Mouse (Mus musculus): ENCODE measurements around the gene Ggct. TPM values are rescaled to one million over a fixed set of nuclear protein-coding genes. Genes with fewer than 3 reads are reported as not detected.
A peak's percentile ranks its signal among the peaks of the same experiment; 100 is the strongest.

The Ggct gene
- polyA plus RNA-seq (2016; fragmentation: Nextera tagmentation; extraction: Ambion mirVana): 14.3 and 15.4 TPM in 2 replicates

DNA sequence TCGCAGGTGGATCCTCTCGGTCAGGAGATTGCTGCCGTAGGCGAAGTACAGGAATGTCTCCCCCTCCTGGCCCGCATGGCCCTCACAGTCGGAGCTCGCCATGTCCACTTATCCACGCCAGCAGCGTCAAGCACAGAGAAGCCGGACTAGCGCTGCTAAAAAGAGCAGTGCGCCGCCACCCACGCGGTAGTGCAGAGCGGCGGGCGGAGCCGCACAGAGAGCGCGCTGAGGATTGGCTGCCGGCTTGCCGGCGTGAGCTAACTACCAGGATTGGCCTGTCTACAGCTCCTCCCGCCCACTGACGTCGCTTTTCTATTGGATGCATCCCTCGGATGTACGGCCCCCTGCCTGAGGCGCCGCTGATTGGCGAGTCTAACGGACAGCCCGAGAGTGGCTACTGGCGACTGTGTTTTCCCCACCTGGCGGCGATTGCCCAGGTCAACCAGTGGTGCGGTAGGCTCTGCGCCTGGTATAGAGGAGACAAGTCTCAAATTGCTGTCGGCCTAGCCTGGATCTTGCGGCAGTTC is at the start of gene Ggct:
Ggct (minus strand) TSS at position 217 of the 527 bp plus-strand sequence.
- WGBS: under 1% methylated on average over 41 of the region's 41 CpGs
- Histone ChIP-seq H3K4me1 (peaks cover 7% of the 10 kb centered on the region; the same call in 1 of the 2 replicates), H3K4me2 (replicated peaks) (peak within 1 kb of the TSS; percentile 66), H3K9ac (peak within 1 kb of the TSS; percentile 44), H3K9me3 (no peaks in the 10 kb centered on the region), H3K4me3 (peak within 1 kb of the TSS; percentile 49), H3K27me3 (replicated peaks) (no peaks in the 10 kb centered on the region), H3K36me3 (no peaks in the 10 kb centered on the region), H3K27ac (no peak within 1 kb of the TSS)
- ATAC-seq (ENCODE audit: low FRiP score, low read depth): peak; percentile 100

DNA sequence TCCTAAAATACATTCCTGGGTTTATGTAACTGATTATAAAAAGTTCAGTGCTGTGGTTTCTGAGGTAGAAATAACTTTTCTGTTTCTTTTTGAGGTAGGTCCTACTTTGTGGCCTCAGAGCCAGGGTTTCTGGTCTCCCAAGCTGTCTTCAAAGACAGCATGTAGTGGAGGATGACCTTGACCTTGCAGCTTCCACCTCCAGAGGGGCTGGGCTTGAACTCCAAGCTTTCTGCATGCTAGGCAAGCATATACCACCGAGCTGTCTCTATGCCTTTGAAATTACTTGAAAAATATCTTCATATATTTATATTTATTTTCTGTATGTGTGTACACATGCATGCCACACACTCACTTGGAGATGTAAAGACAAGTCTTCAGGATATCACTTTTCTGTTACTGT is 47.3 kb upstream of the Ggct start:
- 70% methylated on average over 1 of the region's 1 CpGs for WGBS
- Histone ChIP-seq H3K9me3 (no peaks in the 10 kb centered on the region), H3K27ac (no peak overlapping the region), H3K27me3 (replicated peaks) (no peaks in the 10 kb centered on the region), H3K9ac (no peak overlapping the region), H3K36me3 (no peaks in the 10 kb centered on the region), H3K4me2 (replicated peaks) (no peak overlapping the region; the same call in 1 of the 2 replicates), H3K4me1 (peaks cover 8% of the 10 kb centered on the region; the same call in 1 of the 2 replicates), H3K4me3 (no peak overlapping the region)
- no peak for ATAC-seq (ENCODE audit: low FRiP score, low read depth)

DNA sequence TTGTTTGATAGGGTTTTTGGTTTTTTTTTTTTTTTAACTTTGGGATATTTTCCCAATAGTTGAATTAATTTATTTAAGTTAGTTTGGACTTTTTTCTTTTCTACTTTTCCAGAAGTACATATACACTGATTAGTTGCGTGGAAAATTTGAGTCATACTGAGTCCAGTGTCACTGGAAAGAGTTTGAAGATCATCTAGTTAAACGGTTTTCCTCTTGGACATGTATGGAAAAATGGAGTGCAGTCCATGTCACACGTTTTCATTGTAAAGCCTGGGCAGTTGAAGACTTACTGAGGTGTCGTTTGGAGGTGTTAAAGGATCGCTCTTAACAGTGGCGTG is 46.7 kb upstream of the Ggct start:
- no peak overlapping the region for H3K9ac ChIP-seq
- WGBS: 79% methylated on average over 6 of the region's 6 CpGs

DNA sequence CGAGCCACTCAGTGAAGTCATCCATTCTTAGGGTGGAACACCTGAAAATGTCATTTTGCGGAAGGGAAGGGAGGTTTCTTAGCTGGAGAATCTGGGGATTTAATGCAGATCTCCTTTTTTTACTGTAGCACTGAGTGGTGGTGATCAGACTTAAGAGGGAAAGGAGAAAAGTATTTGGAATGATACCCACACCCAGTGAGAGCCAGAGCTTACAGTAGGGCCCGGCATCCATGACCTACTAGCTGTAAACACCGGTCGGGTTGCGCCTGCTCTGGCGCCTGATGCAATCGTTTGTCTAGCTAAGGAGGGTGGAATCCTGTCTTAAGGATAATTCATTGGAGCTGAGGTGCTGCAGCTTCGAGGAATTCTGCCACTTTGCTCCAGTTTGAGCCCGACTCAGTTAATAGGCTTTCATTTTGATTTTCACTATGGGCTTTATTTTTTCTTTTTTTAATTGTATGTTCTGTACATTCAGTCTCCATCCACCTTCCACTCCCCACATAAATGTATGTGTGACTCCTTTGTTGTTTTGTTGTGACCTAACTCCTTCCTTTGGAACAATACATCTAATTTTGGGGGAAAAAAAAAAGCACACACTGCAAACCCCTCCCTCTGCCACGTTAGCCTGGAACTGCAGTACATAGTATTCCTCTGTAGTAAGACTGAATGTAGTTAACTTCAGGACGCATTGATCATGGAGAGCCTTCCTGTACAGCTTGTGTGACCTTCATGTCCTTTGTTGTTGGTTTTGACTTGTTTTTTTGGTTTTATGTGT is 46.1 kb upstream of the Ggct start:
- H3K9me3 ChIP-seq: no peaks in the 10 kb centered on the region
- no peaks in the 10 kb centered on the region for H3K36me3 ChIP-seq
- H3K4me2 ChIP-seq (replicated peaks): peak overlapping the region; percentile 80
- 2% methylated on average over 12 of the region's 12 CpGs for WGBS
- peak overlapping the region; percentile 90 for H3K27ac ChIP-seq
- peak overlapping the region; percentile 97 for H3K4me3 ChIP-seq
- H3K4me1 ChIP-seq: 0 out of 2 replicates have a peak, but pooled peaks cover 8% of the 10 kb centered on the region
- peak overlapping the region; percentile 94 for H3K9ac ChIP-seq
- H3K27me3 ChIP-seq (replicated peaks): no peaks in the 10 kb centered on the region
- peak; percentile 41; the same call in 1 of the 2 replicates for ATAC-seq (ENCODE audit: low FRiP score, low read depth)

More for the DNA sequence above, 46.7 kb upstream of the Ggct start:
- no peak for ATAC-seq (ENCODE audit: low FRiP score, low read depth)
- no peaks in the 10 kb centered on the region for H3K9me3 ChIP-seq
- no peak overlapping the region for H3K4me3 ChIP-seq
- H3K4me1 ChIP-seq: peaks cover 8% of the 10 kb centered on the region; the same call in 1 of the 2 replicates
- H3K4me2 ChIP-seq (replicated peaks): peak overlapping the region; percentile 80
- no peak overlapping the region for H3K27ac ChIP-seq
- no peaks in the 10 kb centered on the region for H3K36me3 ChIP-seq
- no peaks in the 10 kb centered on the region for H3K27me3 ChIP-seq (replicated peaks)

DNA sequence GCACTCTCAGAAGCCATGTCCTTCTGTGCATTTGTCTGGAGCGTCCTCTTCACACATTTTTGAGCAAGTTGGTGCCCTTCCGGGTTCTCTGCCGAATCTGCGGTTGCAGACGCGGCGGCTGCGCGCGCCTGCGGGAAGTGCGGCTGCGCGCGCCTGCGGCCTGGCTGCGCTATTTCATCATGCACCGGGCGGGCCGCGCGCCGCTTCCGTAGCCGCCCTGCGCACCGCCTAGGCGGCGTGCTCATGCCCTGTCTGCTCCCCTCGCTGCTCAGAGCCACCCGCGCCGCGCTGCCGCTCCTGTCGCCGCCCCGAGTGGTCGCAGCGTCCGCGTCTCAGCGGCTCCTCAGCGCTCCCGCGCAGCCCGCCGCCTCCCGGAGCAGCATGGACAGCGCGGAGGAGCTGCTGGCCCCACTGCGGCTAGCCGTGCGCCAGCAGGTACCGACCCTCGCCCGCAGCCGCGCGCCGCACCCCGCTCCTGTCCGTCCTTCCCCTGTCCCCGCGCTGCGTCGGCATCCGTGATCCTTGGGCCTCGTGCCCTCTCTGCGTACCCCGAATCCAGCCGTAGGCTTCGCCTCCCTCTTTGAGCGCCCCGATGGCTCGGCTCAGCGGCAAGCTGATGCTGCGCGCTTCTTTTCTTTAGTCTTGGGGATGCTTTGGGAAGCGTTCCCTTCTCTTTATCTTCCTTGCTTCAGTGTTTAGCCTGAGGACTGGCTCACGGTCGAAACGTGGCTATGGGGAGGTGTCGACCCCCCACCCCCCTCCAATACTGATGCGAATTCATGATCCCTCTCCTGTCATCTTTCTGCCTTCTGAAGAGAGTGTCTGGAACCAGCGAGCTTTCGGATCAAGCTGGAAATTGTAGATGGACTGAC is 45.3 kb upstream of the Ggct start, which contains the start of gene Gars:
Gars (plus strand) TSS at position 209 of the 872 bp plus-strand sequence.
- Histone ChIP-seq H3K27ac (peak within 1 kb of the TSS; percentile 90), H3K9ac (peak within 1 kb of the TSS; percentile 94), H3K4me2 (replicated peaks) (peak within 1 kb of the TSS; percentile 80), H3K36me3 (no peaks in the 10 kb centered on the region), H3K4me3 (peak within 1 kb of the TSS; percentile 97), H3K27me3 (replicated peaks) (no peaks in the 10 kb centered on the region), H3K9me3 (no peaks in the 10 kb centered on the region), H3K4me1 (0 out of 2 replicates have a peak, but pooled peaks cover 8% of the 10 kb centered on the region)
- WGBS: under 1% methylated on average over 87 of the region's 87 CpGs
- peak; percentile 93 for ATAC-seq (ENCODE audit: low FRiP score, low read depth)

DNA sequence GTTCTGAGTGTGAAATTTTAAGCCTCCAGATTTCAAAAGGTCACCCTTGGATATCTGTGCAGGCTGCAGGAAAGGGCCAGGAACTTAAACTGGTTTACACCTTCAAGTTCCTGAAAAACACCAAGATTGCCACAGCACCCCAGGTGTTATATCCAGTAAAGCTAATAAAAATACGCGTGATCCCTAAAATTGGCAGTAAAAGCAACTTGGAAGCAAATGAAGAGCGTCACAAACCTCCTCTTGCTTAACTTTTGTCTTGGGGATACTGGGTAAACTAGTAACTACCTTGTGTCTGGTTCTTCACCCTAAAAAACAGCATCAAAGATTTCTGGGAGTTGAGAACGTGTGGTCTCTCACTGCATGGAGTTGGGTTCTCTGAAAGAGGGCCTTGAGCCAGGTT is 44.0 kb upstream of the Ggct start:
- H3K27ac ChIP-seq: no peak overlapping the region
- ATAC-seq (ENCODE audit: low FRiP score, low read depth): no peak
- H3K9ac ChIP-seq: no peak overlapping the region
- no peak overlapping the region for H3K4me3 ChIP-seq
- H3K4me2 ChIP-seq (replicated peaks): no peak overlapping the region
- H3K27me3 ChIP-seq (replicated peaks): no peaks in the 10 kb centered on the region
- H3K4me1 ChIP-seq: 0 out of 2 replicates have a peak, but pooled peaks cover 8% of the 10 kb centered on the region
- H3K9me3 ChIP-seq: no peaks in the 10 kb centered on the region
- H3K36me3 ChIP-seq: no peaks in the 10 kb centered on the region
- WGBS: 92% methylated on average over 4 of the region's 4 CpGs

DNA sequence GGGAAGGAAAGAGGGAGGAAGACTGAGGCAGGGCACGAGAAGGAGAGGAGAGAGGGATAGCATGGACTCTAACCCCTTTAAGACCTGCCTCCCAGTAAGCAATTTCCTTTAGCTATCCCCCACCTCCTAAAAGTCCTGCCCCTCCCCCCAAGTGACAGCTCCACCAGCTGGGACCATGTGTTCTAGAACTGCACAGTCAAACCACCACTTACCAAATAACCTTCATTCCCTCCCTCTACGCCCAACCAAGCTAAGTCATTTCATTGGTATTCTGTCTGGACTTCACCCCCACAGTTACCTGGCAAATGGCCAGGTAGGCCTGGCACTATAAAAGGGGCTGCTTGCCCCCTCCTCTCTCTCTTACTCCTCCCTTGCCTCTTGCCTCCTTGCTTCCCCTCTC is 34.9 kb upstream of the Ggct start:
- ATAC-seq (ENCODE audit: low FRiP score, low read depth): no peak
- no peaks in the 10 kb centered on the region for H3K4me1 ChIP-seq
- whole genome bisulfite sequencing: 80% methylated on average over 2 of the region's 2 CpGs

DNA sequence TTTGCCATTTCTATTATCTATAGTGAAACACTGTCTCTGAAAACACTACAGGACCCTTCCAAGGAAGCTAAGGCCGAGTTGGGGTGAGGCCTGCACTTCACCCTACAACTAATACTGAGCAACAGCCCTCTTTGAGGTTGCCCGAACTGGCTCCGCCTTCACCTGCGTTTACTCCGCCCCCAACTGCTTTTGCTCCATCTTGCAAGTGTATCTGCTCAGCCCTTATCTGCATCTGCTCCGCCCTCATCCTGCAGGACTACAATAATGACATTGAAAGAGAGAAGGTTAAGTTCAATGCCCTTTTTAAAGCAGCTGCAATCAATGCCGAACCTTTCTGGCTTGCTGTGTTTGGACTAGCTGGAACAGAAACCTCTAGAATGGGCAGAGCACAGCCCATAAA is 29.1 kb upstream of the Ggct start:
- no peaks in the 10 kb centered on the region for H3K4me1 ChIP-seq
- H3K9ac ChIP-seq: no peak overlapping the region
- no peak for ATAC-seq (ENCODE audit: low FRiP score, low read depth)
- H3K4me3 ChIP-seq: no peak overlapping the region
- H3K4me2 ChIP-seq (replicated peaks): no peak overlapping the region
- H3K27ac ChIP-seq: no peak overlapping the region
- 88% methylated on average over 7 of the region's 7 CpGs for WGBS
- peaks cover 12% of the 10 kb centered on the region; the same call in 1 of the 2 replicates for H3K27me3 ChIP-seq (replicated peaks)
- no peaks in the 10 kb centered on the region for H3K36me3 ChIP-seq
- no peaks in the 10 kb centered on the region for H3K9me3 ChIP-seq

More for the DNA sequence above, 34.9 kb upstream of the Ggct start:
- Histone ChIP-seq H3K9me3 (no peaks in the 10 kb centered on the region), H3K27ac (no peak overlapping the region), H3K9ac (no peak overlapping the region), H3K4me3 (no peak overlapping the region), H3K27me3 (replicated peaks) (no peaks in the 10 kb centered on the region), H3K4me2 (replicated peaks) (no peak overlapping the region), H3K36me3 (no peaks in the 10 kb centered on the region)

DNA sequence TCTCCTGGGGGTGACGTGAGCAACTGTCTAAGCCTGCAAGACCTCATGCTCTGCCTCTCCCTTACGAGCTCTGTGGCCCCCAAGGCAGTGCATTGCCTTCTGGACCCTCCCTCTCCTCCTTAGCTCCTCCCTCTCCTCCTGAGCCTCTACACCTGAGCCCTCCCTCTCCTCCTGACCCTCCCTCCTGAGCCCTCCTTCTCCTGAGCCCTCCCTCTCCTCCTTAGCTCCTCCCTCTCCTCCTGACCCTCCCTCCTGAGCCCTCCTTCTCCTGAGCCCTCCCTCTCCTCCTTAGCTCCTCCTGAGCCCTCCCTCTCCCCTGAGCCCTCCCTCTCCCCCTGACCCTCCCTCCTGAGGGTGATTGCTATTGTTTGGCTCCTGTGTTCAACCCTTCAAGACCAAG is 25.7 kb upstream of the Ggct start:
- H3K36me3 ChIP-seq: no peaks in the 10 kb centered on the region
- H3K4me2 ChIP-seq (replicated peaks): no peak overlapping the region
- no peak overlapping the region for H3K27ac ChIP-seq
- peaks cover 12% of the 10 kb centered on the region; the same call in 1 of the 2 replicates for H3K27me3 ChIP-seq (replicated peaks)
- no peak for ATAC-seq (ENCODE audit: low FRiP score, low read depth)
- H3K4me3 ChIP-seq: no peak overlapping the region
- H3K9ac ChIP-seq: no peak overlapping the region
- H3K9me3 ChIP-seq: peaks cover 8% of the 10 kb centered on the region; the same call in 1 of the 2 replicates
- WGBS: 74% methylated on average over 2 of the region's 2 CpGs
- H3K4me1 ChIP-seq: no peaks in the 10 kb centered on the region

DNA sequence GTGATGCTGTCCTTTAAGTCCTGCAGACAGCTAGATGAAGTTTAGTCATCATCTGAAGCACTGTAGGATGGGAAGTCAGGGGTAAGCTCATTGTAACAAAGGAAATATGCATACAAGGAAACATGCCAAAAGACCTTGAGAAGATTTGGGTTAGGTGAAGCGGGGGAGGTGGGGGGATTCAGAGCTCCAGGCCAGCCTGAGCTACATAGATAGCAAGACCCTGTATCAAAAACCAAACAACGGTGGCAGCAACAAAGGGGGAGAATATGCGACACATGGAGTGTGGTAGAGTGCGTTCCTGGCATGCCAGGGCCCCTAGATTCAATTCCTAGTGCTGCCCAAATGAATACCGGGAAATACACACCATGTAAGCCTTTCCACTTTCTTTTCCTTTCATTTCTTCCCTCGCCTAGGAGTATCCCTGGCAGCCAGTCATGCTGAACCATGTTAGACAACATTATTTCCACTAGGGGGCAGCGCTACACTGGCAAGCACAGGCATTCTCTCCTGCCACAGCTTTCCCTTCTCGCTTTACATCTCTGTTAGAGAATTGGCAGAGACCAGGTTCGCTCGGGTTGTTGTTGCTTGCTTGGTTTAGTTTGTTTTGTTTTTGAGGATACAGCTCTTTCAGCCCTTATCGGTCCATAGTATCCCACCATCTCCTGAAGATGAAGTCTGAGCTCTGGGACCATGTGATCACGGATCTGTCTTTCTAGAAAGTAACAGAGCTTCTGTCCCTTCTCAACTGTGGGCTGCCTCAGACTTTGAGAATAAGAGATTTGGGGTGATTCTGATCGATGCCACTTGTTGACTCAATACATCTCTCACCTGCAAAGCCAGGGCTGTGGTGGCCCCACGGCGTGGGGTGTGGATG is 24.2 kb upstream of the Ggct start:
- WGBS: 30% methylated on average over 15 of the region's 15 CpGs

DNA sequence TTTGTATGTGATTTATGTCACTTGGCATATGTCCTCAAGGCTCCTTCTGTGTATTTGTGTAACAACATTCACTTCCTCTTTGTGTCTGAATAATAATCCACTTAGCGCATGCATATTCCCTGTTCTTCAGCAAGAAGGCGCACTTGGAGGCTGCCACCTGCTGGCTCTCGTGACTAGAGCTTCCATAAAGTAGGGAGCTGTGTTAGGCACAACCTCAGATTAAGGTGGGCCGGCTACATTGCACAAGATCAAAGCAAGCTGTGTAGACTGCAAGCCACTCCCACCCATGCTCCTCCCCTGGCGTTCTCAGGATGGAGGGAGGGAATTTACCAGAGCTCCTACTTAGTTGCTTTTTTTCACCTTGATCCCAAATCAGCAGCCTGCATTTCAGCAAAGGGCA is 23.5 kb upstream of the Ggct start:
- peaks cover 8% of the 10 kb centered on the region; the same call in 1 of the 2 replicates for H3K9me3 ChIP-seq
- WGBS: 21% methylated on average over 5 of the region's 5 CpGs
- H3K9ac ChIP-seq: 0 out of 2 replicates have a peak overlapping the region, but pooled peaks have one; percentile 8
- H3K27me3 ChIP-seq (replicated peaks): peaks cover 12% of the 10 kb centered on the region; the same call in 1 of the 2 replicates
- H3K27ac ChIP-seq: no peak overlapping the region
- no peaks in the 10 kb centered on the region for H3K4me1 ChIP-seq
- no peak overlapping the region for H3K4me3 ChIP-seq
- ATAC-seq (ENCODE audit: low FRiP score, low read depth): 0 out of 2 replicates have a peak, but pooled peaks have one; percentile 11
- H3K36me3 ChIP-seq: no peaks in the 10 kb centered on the region
- no peak overlapping the region for H3K4me2 ChIP-seq (replicated peaks)

More for the DNA sequence above, 24.2 kb upstream of the Ggct start:
- ATAC-seq (ENCODE audit: low FRiP score, low read depth): peak; percentile 58; the same call in 1 of the 2 replicates
- Histone ChIP-seq H3K27me3 (replicated peaks) (peaks cover 12% of the 10 kb centered on the region; the same call in 1 of the 2 replicates), H3K27ac (no peak overlapping the region), H3K9ac (0 out of 2 replicates have a peak overlapping the region, but pooled peaks have one; percentile 8), H3K36me3 (no peaks in the 10 kb centered on the region), H3K9me3 (peaks cover 8% of the 10 kb centered on the region; the same call in 1 of the 2 replicates), H3K4me1 (no peaks in the 10 kb centered on the region), H3K4me2 (replicated peaks) (no peak overlapping the region), H3K4me3 (no peak overlapping the region)
